In the genomic region with DNA sequence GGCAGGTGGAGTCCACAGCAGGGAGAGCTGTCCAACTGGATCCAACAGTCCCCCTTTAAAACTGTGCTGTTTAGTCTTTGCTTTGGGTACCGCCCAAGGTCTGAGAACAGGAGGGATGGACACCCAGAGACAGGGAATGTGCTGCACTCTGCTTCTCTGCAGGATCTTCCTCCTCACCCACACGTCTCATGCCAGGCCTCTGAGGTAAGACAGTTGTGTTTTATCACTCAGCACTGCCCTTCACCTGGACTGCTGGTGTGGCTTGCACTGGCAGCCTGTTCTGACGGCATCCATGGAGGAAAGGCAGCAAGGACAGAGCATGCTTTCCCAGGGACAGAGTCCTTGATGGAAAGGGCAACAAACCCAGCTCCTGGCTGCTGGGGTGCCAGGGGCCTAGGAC, we compare ENCODE assay signal across 16 mouse cellular contexts. TPM values are rescaled to one million over a fixed set of nuclear protein-coding genes. Genes with fewer than 3 reads are reported as not detected.
DNase-seq lines count a peak whose midpoint lies in the region; TF ChIP-seq lines count a peak whose summit lies in the region.
"Had no signal": no experiment of that assay in that cellular context is flagged by ENCODE, and none has a peak within 500 bp of the region (broad histone marks: within the 10 kb centered on the region; RNA-seq: fewer than 3 reads in every experiment).

No protein-coding gene starts in this region.

- peak; percentile 42 to 56 for DNase-seq in cerebellum, postnatal 25 days
- no peak for DNase-seq in cerebellum, adult 8-10 months
- DNase-seq in kidney, adult 2 months: no peak
- DNase-seq in kidney, adult 8-10 months: no peak
- peak; percentile 81 for DNase-seq in adrenal gland, adult 8-10 months
- DNase-seq in adrenal gland, postnatal 36 days: peak; percentile 73 to 74
- DNase-seq in spleen, postnatal 36 days (ENCODE audit: low spot score in 2 of 2): no peak
- DNase-seq: forebrain, postnatal 0 days; kidney, adult 18-20 months; lung, adult 18-20 months; right cerebral cortex, postnatal 4 days had no signal

- TF ChIP-seq CTCF in kidney, adult 2 months (conservative IDR thresholded peaks at IDR 0.05; ENCODE audit: insufficient read depth, insufficient read length, low read depth, low read length): no peak

- TF ChIP-seq POLR2A in kidney, adult 2 months (IDR thresholded peaks at IDR 0.05; ENCODE audit: low read depth, low read length): no peak

- H3K4me3 ChIP-seq in kidney, adult 2 months (ENCODE audit: insufficient read depth, low read depth, low read length): no peak overlapping the region
- H3K4me3 ChIP-seq: embryonic facial prominence, embryonic 12.5 days; limb, embryonic 15.5 days; neural tube, embryonic 13.5 days had no signal

- WGBS in kidney, adult 2 months: 72% methylated on average over 3 of the region's 3 CpGs

- H3K4me1 ChIP-seq in kidney, adult 2 months (ENCODE audit: control insufficient read depth, insufficient read depth, low read length): peaks cover 8% of the 10 kb centered on the region
- H3K4me1 ChIP-seq: embryonic facial prominence, embryonic 12.5 days had no signal

- H3K27ac ChIP-seq in kidney, adult 2 months (ENCODE audit: insufficient read depth, low read depth, low read length): peak overlapping the region; percentile 36; the same call in 1 of the 2 replicates
- H3K27ac ChIP-seq: embryonic facial prominence, embryonic 12.5 days; limb, embryonic 15.5 days; neural tube, embryonic 13.5 days had no signal

- H3K36me3 ChIP-seq in kidney, adult 2 months (ENCODE audit: control insufficient read depth, insufficient read depth, low read length): no peaks in the 10 kb centered on the region; the same call in none of the 2 replicates

- H3K27me3 ChIP-seq in kidney, adult 2 months (replicated peaks; ENCODE audit: control insufficient read depth, insufficient read depth, low read length): no peaks in the 10 kb centered on the region
- H3K27me3 ChIP-seq: embryonic facial prominence, embryonic 12.5 days; limb, embryonic 15.5 days; neural tube, embryonic 13.5 days; Patski had no signal

RNA-seq across cellular contexts. Expression of a gene that starts 54.8 kb away (rescaled TPM):
- polyA plus RNA-seq in kidney, adult 2 months (2012; rRNA removed): 0.11 TPM in 1 of 2 replicates, not detected in the other
- 1 to 10 TPM in 3 of 4 experiments, under 1 TPM in 1; 0.55 to 1.2 (median 1.2) TPM for total RNA-seq in adrenal gland, adult 8-10 months (2022)
- total RNA-seq in adrenal gland, postnatal 36 days (2021): under 1 TPM; 0.36 to 0.53 TPM
- total RNA-seq: heart, postnatal 25 days had no signal

Comparison
In these comparisons a context has a peak if more than half of its experiments do, and no peak if none do; other contexts are left out.
1. DNase-seq: peak in cerebellum, postnatal 25 days (2 of 2), adrenal gland, adult 8-10 months (single experiment) and adrenal gland, postnatal 36 days (2 of 2); none in cerebellum, adult 8-10 months (single experiment), kidney, adult 2 months (single experiment), kidney, adult 8-10 months (0 of 2) and spleen, postnatal 36 days (0 of 2).